Mouse (Mus musculus) heart, embryonic 11.5 days (tissue): ENCODE data around the gene Pcsk2. TPM values are rescaled to one million over a fixed set of nuclear protein-coding genes. Genes with fewer than 3 reads are reported as not detected.

Experiments used
- ATAC-seq: fragments of 200-750 bp; cut with Nextera tagmentation; replicated peaks from 2 replicates; pipeline ENCODE4 v1.8.0; 2017; ENCODE audit warnings: moderate library complexity; ENCODE audit not compliant: insufficient number of reproducible peaks, low FRiP score, low TSS enrichment
- H3K27ac ChIP-seq: fragments of 300-500 bp; sonication (generic); 2 replicates; pipeline ENCODE4 v1.5.1; 2014; ENCODE audit warnings: mild to moderate bottlenecking, low read depth, low read length
- H3K27me3 ChIP-seq: fragments of 300-500 bp; sonication (generic); 2 replicates; pipeline ENCODE4 v1.6.1; 2014; ENCODE audit warnings: mild to moderate bottlenecking, low read length, mixed read lengths; ENCODE audit not compliant: control insufficient read depth, insufficient read depth
- H3K36me3 ChIP-seq: fragments of 300-500 bp; sonication (generic); 2 replicates; pipeline ENCODE4 v1.6.1; 2014; ENCODE audit warnings: mild to moderate bottlenecking, low read length, moderate library complexity, mixed read lengths; ENCODE audit not compliant: control insufficient read depth, insufficient read depth
- H3K4me1 ChIP-seq: fragments of 300-500 bp; sonication (generic); 2 replicates; pipeline ENCODE4 v1.6.1; 2014; ENCODE audit warnings: low read length; ENCODE audit not compliant: control insufficient read depth, insufficient read depth
- H3K4me2 ChIP-seq: fragments of 300-500 bp; sonication (generic); 2 replicates; pipeline ENCODE4 v1.6.1; 2014; ENCODE audit warnings: mild to moderate bottlenecking, moderate library complexity
- H3K4me3 ChIP-seq: fragments of 300-500 bp; sonication (generic); 2 replicates; pipeline ENCODE4 v1.5.1; 2014; ENCODE audit warnings: low read depth, low read length
- H3K9ac ChIP-seq: fragments of 300-500 bp; sonication (generic); 2 replicates; pipeline ENCODE4 v1.6.1; 2014; ENCODE audit warnings: mild to moderate bottlenecking, low read depth, low read length, moderate library complexity
- H3K9me3 ChIP-seq: fragments of 300-500 bp; sonication (generic); replicated peaks from 2 replicates; pipeline ENCODE4 v1.6.1; 2016; ENCODE audit warnings: low read length; ENCODE audit not compliant: control insufficient read depth
- WGBS: fragments of 180-500 bp; shearing (Covaris S2); extraction: QIAGEN DNeasy Blood & Tissue Kit; methylation state at CpG from one replicate; pipeline ENCODE4 v1.1.7; 2014; ENCODE audit not compliant: insufficient replicate concordance; 5-methylcytosine and 5-hydroxymethylcytosine counted together
- polyA plus RNA-seq: library from polyadenylated mRNA; unstranded; fragments of >200 nt; fragmentation: Nextera tagmentation; extraction: Ambion mirVana; gene quantifications from 2 replicates; pipeline ENCODE4 v1.2.1, GENCODE M21; 2014

Gene Pcsk2
- polyA plus RNA-seq, 1 experiment from 2014 or later: 0.09 TPM

DNA sequence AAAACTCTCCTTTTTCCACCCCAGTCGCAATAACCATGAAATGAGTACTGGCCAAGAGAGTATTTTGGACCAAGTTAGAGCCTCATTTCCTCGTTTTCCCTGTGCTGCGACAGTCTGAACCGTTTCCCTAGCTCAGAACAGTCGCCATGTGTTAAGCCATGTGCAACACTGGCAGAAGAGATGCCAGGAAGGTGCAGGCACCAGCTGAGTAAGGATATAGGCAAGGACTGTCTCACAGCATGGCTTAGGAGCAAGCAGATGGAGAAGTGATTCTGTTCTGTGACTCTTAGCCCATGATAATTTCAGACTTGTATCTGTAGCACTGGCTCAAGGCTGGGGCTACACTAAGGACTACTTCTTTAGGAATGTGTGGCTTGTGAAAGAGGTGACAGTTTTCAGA lies 155.2 kb downstream of the Pcsk2 start:
- 79% methylated on average over 5 of the region's 5 CpGs for WGBS
- no peaks in the 10 kb centered on the region for H3K9me3 ChIP-seq
- H3K4me3 ChIP-seq: no peak overlapping the region
- H3K4me1 ChIP-seq: no peaks in the 10 kb centered on the region; the same call in 1 of the 2 replicates
- ATAC-seq: no peak
- H3K27me3 ChIP-seq: no peaks in the 10 kb centered on the region
- no peaks in the 10 kb centered on the region for H3K36me3 ChIP-seq
- no peak overlapping the region for H3K4me2 ChIP-seq
- H3K27ac ChIP-seq: no peak overlapping the region
- H3K9ac ChIP-seq: no peak overlapping the region

DNA sequence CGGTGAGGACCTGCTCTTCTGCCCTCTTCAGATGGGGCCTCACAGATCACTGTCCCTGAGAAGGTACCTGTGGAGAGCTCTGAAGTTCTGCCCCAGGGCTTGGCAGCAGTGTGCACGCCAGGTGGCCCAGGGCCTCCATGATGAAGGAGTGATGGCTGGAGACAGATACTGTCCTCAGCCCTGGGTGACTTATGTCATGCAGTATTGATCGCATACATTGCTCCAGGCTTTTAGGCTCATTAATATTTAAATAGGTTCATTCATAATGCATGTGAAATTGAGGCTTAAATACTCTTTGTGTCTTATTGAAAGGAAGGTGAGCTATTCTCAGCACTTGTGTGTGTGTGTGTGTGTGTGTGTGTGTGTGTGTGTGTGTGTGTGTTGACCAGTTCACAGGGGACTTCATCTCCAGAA lies 157.0 kb downstream of the Pcsk2 start:
- no peak overlapping the region for H3K4me3 ChIP-seq
- no peaks in the 10 kb centered on the region for H3K27me3 ChIP-seq
- no peak overlapping the region for H3K27ac ChIP-seq
- H3K4me1 ChIP-seq: no peaks in the 10 kb centered on the region
- H3K9me3 ChIP-seq: no peaks in the 10 kb centered on the region
- no peak for ATAC-seq
- no peaks in the 10 kb centered on the region for H3K36me3 ChIP-seq
- H3K4me2 ChIP-seq: no peak overlapping the region
- 77% methylated on average over 3 of the region's 3 CpGs for WGBS
- no peak overlapping the region for H3K9ac ChIP-seq

DNA sequence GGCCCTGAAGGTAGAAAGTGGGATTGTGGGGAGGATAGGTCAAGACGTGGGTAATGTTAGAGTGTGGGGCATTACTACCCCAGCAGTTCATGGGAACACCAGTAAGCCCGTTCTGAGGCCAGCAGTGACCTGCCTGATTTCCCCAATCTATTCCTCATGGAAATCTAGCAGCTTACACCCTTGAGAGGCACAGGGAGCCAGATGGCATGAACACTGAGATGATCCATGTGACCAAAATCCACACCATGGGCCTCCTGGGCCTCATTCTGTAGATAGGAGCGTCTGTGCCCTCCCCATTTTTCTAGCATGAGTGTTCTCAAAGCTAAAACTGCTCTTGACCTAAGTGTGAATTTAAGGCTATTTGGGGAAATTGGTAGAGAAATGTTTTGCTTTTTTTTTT lies 162.2 kb downstream of the Pcsk2 start:
- Histone ChIP-seq H3K27me3 (no peaks in the 10 kb centered on the region), H3K27ac (no peak overlapping the region), H3K4me3 (no peak overlapping the region), H3K9ac (no peak overlapping the region), H3K9me3 (no peaks in the 10 kb centered on the region), H3K4me2 (no peak overlapping the region), H3K4me1 (no peaks in the 10 kb centered on the region), H3K36me3 (no peaks in the 10 kb centered on the region)
- no peak for ATAC-seq
- 69% methylated on average over 3 of the region's 3 CpGs for WGBS

DNA sequence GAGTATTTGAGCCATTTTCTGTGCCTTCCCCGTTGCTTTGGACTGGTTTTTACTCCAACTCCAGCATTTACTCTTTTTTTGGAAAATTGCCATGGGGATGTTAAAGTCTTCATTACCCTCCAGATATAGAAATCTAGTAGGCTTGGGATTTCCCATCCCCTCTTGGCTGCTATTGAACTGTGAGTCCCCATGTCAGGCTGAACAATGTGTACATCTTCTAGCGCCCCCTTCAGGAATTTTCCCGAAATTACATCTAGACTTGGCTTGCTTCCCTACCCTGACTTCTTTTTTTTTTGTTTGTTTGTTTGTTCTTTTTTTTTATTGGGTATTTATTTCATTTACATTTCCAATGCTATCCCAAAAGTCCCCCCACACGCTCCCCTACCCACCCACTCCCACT lies 163.3 kb downstream of the Pcsk2 start:
- Histone ChIP-seq H3K27ac (no peak overlapping the region), H3K4me2 (no peak overlapping the region), H3K4me3 (no peak overlapping the region), H3K9me3 (no peaks in the 10 kb centered on the region), H3K4me1 (no peaks in the 10 kb centered on the region), H3K36me3 (no peaks in the 10 kb centered on the region), H3K27me3 (no peaks in the 10 kb centered on the region), H3K9ac (no peak overlapping the region)
- WGBS: 24% methylated on average over 4 of the region's 4 CpGs
- ATAC-seq: no peak

DNA sequence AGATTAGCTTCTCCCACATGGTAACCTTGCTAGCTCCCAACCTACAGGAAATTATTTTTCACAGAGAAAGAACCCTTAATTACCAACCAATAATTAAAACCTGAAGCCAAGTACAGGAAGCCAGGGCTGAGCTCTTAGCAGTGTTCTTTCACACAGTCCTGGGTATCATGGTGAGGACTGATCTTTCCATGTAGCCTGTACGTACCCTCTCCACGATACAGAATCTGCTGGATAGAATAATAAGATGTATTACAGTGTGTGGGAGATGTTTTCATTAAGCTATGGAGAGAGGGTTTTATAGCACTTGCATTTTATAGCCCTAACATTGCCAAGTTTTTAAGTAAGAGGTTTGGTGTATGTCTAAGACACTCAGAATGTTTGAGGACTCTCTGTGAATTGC lies 164.0 kb downstream of the Pcsk2 start:
- Histone ChIP-seq H3K4me1 (no peaks in the 10 kb centered on the region), H3K27ac (no peak overlapping the region), H3K9me3 (no peaks in the 10 kb centered on the region), H3K4me2 (no peak overlapping the region), H3K36me3 (no peaks in the 10 kb centered on the region), H3K9ac (no peak overlapping the region), H3K27me3 (no peaks in the 10 kb centered on the region), H3K4me3 (no peak overlapping the region)
- no peak for ATAC-seq
- 74% methylated on average over 2 of the region's 2 CpGs for WGBS

DNA sequence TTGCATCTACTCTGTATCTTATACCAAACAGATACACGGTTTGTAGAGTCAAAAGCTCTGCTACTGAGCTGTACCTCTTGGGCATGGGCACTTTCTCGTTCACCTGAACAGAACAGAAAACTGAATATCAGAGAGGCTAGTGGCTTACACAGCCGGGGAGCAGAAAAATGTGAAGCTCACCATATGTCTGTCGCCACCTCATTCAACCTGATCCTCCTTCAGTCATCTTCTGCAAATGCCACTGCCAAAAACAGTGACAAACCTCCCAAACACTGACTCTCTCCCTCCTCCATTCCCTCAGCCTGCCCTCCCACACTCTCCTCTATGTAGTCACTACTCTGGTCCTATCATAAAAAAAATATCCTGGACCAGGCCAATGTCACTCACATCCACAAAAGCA lies 165.9 kb downstream of the Pcsk2 start:
- Histone ChIP-seq H3K36me3 (no peaks in the 10 kb centered on the region), H3K4me3 (no peak overlapping the region), H3K27ac (no peak overlapping the region), H3K9ac (no peak overlapping the region), H3K27me3 (no peaks in the 10 kb centered on the region), H3K4me2 (no peak overlapping the region), H3K9me3 (no peaks in the 10 kb centered on the region), H3K4me1 (no peaks in the 10 kb centered on the region)
- WGBS: 64% methylated on average over 4 of the region's 4 CpGs
- ATAC-seq: no peak

DNA sequence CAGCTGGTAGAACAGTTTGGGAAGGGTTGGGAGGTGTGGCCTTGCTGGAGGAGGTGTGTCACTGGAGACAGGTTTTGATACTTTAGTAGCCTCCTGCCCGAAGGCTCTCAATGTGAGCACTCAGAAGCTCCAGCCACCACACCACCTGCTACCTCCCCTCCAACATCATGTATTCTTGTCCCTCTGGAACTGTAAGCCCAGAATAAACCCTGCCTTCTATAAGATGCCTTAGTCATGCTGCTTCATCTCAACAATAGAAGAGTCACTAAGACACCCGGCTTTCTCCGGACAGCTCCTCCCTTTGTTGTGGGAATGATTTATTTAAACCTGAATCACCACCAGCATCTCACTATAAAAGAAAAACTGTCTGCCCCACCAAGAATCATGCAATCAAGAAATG lies 166.9 kb downstream of the Pcsk2 start:
- no peak for ATAC-seq
- Histone ChIP-seq H3K9me3 (no peaks in the 10 kb centered on the region), H3K9ac (no peak overlapping the region), H3K4me3 (no peak overlapping the region), H3K4me2 (no peak overlapping the region), H3K36me3 (no peaks in the 10 kb centered on the region), H3K4me1 (no peaks in the 10 kb centered on the region), H3K27ac (no peak overlapping the region), H3K27me3 (no peaks in the 10 kb centered on the region)
- 77% methylated on average over 3 of the region's 3 CpGs for WGBS

DNA sequence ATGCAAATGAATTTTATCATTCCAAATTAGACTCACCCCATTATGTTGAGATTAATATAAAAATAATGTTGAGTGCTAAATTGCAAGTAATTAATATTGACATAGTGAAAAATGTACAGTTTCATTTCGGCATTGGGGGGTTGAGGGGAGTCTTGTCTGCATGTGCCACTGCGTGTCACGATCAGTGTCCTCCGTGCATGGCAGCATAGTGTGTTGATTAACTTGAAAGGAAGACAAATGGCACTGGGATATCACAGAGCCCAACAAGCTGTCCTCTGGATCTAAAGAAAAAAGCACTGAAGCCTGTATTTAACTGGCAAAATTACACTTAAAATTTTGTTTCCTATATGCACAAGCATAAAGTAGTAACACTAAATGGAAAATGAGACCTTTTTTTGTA lies 167.9 kb downstream of the Pcsk2 start:
- Histone ChIP-seq H3K9me3 (no peaks in the 10 kb centered on the region), H3K9ac (no peak overlapping the region), H3K4me2 (no peak overlapping the region), H3K27me3 (no peaks in the 10 kb centered on the region), H3K36me3 (no peaks in the 10 kb centered on the region), H3K4me3 (no peak overlapping the region), H3K27ac (no peak overlapping the region), H3K4me1 (no peaks in the 10 kb centered on the region)
- no peak for ATAC-seq
- 87% methylated on average over 4 of the region's 4 CpGs for WGBS

DNA sequence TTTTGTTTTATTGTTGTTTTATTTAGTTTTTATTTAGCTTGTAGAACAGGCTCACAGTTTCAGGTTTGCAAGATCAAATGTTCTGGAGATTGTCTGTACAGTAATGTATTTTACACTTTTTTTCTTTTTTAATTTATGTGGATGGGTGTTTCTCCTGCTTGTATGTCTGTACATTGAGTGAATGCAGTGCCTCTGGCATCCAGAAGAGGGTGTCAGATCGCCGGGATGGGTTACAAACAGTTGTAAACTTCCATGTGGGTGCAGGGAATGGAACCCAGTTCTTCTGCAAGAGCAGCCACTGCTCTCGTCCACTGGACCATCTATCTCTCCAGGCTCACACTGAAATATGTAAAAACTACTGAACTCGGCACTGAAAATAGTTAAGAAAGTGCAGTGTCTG lies 169.2 kb downstream of the Pcsk2 start:
- 58% methylated on average over 4 of the region's 4 CpGs for WGBS
- Histone ChIP-seq H3K9me3 (no peaks in the 10 kb centered on the region), H3K36me3 (no peaks in the 10 kb centered on the region), H3K4me2 (no peak overlapping the region), H3K9ac (no peak overlapping the region), H3K27ac (no peak overlapping the region), H3K4me1 (no peaks in the 10 kb centered on the region), H3K27me3 (no peaks in the 10 kb centered on the region), H3K4me3 (no peak overlapping the region)
- ATAC-seq: no peak
